In genomic region chr17:63235821-63236220, GRCm38 (mm10) we compare ENCODE assay signal across 16 mouse cellular contexts.
"Had no signal": no experiment of that assay in that cellular context is flagged by ENCODE, and none has a peak within 500 bp of the region (broad histone marks: within the 10 kb centered on the region; RNA-seq: fewer than 3 reads in every experiment).

No protein-coding gene starts in this region.

- H3K27ac ChIP-seq: intestine, embryonic 15.5 days; layer of hippocampus, adult 2 months; limb, embryonic 12.5 days; liver, embryonic 13.5 days; macrophage; stomach, embryonic 15.5 days had no signal

- H3K36me3 ChIP-seq: intestine, embryonic 15.5 days; limb, embryonic 12.5 days; liver, embryonic 13.5 days; stomach, embryonic 15.5 days had no signal

- DNase-seq: kidney, postnatal 25 days; liver; liver, embryonic 13.5 days; liver, postnatal 0 days; lung, postnatal 10 days; right cerebral cortex, postnatal 14 days; thymus, adult 2 months; thymus, postnatal 25 days had no signal

- H3K9me3 ChIP-seq: intestine, embryonic 15.5 days; limb, embryonic 12.5 days; liver, embryonic 13.5 days; stomach, embryonic 15.5 days had no signal

- H3K27me3 ChIP-seq: intestine, embryonic 15.5 days; limb, embryonic 12.5 days; liver, embryonic 13.5 days; megakaryocyte, embryonic 14.5 days; stomach, embryonic 15.5 days had no signal

- H3K9ac ChIP-seq: intestine, embryonic 15.5 days; limb, embryonic 12.5 days; liver, embryonic 13.5 days; liver, postnatal 0 days; stomach, embryonic 15.5 days had no signal

- H3K4me1 ChIP-seq: intestine, embryonic 15.5 days; liver, embryonic 13.5 days; megakaryocyte, embryonic 14.5 days; stomach, embryonic 15.5 days had no signal

- H3K4me2 ChIP-seq: intestine, embryonic 15.5 days; limb, embryonic 12.5 days; liver, embryonic 13.5 days; midbrain, embryonic 11.5 days; stomach, embryonic 15.5 days had no signal

- H3K4me3 ChIP-seq: intestine, embryonic 15.5 days; layer of hippocampus, adult 2 months; limb, embryonic 12.5 days; liver, embryonic 13.5 days; megakaryocyte, embryonic 14.5 days; stomach, embryonic 15.5 days had no signal

- ATAC-seq: intestine, embryonic 15.5 days; liver, postnatal 0 days; midbrain, embryonic 16.5 days had no signal
